Mouse (Mus musculus): ENCODE results near the gene Gpt2.
A peak's percentile ranks its signal among the peaks of the same experiment; 100 is the strongest.

Gene Gpt2

DNA sequence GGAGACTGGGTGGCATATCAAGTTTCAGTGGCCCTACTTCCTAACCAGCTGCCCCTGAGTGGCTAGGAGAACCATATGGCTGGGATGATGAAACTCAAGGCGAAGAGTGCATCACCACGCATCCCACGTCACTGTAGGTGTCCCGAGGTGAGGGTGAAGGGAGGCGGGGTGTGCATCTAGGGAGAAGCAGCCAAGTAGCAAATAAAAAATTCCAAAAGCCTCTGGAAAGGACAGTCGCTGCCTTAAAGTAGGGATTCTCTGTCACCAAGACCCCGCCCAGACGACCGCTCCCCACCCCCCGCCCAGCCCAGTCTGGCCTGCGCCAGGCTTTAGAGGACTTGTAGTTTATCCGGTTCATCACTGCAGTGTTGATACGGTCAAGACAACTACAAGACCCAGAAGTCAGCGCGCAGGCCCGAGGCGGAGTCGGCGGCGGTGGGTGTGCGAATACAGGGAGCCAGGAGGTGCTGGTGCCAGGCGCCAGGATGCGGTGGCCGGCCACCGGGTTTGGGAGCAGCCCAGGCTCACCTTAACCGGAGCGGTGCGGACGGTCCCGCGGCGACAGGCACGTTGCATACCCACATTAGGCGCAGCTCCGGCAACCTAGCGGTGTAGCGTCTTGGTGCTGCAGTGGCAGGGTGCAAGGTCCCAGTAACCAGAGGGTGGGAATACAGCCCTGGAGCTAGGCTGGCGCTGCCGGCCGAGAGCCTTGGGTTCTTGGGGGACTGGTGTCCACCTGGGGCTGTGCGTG lies at the start of gene Gpt2:
Gpt2 (plus strand) TSS at position 452 of the 751 bp plus-strand sequence.
- peak; percentile 96 for DNase-seq

DNA sequence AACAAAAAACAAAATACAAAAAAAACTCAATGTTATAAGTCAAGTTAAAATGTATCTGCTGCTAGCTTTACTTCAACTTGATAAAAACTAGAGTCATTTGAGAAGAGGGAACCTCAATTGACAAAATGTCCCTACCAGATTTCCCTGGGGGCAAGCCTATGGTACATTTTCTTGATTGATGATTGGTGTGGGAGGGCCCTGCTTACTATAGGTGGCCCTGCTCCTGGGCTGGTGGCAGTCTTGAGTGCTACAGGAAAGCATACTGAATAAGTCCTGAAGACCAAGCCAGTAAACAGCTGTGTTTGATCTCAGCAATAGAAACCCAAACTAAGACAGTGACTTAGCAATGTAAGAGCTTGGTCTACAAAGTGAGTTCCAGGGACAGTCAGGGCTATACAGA lies 48.3 kb upstream of the Gpt2 start:
- no peak for DNase-seq

DNA sequence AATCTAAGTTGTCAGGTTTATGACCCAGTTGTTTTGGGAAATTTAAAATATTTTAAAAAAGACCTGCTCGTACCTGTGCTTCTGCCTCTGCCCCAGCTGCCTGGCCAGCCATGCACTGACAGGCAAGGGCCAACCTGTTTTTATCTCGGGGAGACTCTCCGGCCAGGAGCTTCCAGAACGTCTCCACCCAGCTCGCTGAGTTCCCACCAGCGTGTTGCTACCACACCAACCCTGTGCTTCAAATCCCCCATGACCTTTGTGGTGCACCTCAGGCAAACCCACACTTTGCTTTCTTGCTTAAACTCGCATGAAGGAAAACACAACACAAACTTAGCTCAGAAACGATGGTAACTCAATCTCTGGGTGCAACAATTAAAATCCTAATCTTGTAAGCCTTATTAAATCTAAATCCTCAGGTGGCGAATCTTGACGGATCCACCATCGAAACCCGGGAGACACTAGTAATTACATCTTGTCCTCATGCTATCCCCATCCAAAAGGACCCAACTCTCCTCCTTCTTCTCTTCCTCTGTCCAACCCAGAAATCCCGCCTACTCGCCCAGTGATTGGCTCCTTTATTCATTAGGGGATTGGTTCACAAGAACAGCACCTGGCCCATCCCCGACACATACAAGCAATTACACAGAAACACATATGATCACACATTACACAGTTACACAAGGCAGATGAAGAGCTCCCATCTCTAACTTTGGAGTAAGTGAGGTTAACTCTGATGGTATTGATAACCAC lies 46.3 kb upstream of the Gpt2 start:
- DNase-seq: no peak

DNA sequence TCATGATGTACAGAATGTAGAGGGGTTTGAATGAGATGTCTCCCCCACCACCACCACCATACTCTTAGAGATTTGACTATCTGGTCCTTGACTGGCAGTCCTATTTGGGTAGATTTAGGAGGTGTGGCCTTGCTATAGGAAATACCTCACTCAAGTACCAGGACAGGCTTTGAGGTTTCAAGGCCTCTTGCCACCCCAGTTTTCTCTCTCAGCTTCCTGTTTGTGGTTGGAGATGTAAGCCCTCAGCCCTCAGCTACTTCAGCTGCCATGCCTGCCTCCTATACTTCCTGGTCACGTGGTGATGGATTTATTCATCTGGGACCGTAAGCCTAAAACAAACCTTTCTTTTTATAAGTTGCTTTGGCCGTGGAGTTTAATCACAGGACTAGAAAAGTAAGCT lies 42.0 kb upstream of the Gpt2 start:
- DNase-seq: no peak

DNA sequence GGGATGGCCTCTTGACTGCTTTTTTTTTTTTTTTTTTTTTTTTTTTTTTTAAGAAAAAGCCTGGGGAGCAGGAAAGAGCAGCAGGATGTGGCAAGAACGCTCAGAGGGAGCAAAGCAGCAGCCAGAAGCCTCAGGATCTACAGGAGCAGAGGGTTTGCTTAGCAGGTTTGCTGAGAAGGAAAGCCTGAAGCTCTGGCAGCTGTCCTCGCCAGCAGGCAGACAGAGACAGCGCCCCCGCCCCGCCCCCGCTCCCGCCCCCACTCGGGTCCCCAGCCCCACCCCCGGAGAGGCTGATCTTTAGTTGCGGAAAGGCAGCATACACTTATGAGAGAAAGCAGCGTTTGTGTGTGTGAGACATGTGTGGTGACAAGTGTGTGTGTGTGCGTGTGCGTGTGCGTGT lies 40.0 kb upstream of the Gpt2 start:
- no peak for DNase-seq

DNA sequence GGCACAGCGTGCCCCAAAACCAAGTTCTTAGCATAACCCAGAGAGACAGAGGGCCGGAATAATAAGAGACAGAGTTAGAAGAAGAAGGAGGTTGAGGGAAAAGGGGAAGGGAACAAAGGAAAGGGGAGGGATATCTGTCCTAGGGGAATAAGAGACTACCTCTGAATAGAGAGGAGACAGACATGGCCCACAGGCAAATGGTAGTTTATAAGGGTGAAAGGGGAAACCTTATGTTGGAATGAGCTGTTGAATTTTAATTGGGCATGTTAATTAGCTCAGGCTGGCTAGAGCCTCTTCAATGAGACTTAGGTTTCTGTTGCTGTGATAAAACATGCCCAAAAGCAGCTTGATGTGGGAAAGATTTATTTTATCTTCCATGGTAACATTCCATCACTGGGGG lies 39.1 kb upstream of the Gpt2 start:
- DNase-seq: no peak

DNA sequence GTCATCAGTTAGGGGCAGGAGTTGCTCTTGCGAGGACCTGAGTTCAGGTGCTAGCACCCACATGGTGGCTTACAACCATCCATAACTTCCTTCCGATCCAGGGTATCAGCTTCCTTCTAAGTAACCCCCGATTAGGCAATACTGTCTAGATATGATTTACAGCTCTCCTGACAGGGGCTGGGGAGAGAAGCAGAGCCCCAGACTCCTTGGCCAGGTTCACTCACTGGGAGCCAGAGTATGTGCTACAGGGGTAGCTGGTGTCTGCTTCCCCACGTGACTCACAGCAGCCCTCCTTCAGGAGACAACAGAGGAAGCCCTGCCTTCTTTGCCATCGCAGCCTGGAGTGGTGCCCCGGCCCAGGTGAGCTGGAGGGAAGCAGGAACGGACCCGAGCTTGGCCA lies 37.6 kb upstream of the Gpt2 start:
- DNase-seq: no peak

DNA sequence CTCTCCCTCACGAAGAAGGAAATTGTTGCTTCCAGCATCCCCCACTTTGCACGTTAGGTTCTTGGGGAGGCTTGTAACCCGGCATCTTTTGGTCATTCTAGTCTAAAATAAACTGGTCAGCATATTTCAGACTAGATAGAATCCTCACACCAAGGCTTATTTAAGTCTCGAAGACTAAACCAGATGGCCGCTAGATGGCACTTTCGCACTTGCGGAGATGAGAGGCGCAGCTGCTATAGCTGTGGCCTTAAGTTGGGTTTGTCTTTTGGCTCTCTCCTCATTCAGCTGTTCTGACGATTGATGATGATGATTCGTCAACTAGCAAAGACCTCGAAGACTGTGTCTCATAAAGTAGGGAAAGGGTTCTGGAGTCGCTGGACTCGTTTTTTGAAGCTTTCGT lies 35.8 kb upstream of the Gpt2 start:
- DNase-seq: peak; percentile 43

DNA sequence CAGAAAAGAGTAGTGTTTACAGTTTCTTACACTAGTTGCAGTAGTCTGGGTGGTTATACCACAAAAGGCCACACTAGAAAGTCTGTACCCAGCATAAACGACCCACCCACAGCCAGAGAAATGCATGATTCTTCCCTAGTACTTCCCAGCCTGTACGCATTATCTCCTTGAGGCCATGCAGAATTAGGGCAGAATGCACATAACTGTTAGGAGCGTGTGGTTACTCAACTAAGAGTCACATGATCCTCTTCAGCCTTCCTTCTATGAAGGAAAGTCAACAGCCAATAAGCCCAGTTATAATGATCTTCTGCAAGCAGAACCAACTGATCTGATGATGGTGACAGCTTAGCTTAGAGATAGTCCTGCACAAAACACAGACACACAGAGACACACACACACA lies 32.8 kb upstream of the Gpt2 start:
- DNase-seq: no peak

DNA sequence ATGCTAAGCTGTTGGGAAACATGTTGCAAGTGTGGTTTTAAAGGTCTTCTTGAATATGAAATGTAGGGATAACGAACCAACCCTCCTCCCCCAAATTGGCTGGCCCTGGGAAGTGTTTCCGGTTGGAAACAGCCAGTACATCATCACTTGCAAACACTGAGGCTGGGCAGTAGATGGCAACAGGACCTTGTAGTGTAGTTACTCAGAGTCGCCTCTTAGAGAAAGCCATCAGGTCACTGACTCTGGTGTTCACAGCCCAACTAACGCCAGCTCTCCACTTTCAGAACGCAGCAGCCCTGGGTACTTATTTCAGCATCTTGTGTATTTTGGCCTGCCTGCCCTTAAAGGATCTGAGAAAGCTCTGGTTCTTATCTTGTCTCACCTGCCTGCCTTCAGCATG lies 31.6 kb upstream of the Gpt2 start:
- DNase-seq: no peak

DNA sequence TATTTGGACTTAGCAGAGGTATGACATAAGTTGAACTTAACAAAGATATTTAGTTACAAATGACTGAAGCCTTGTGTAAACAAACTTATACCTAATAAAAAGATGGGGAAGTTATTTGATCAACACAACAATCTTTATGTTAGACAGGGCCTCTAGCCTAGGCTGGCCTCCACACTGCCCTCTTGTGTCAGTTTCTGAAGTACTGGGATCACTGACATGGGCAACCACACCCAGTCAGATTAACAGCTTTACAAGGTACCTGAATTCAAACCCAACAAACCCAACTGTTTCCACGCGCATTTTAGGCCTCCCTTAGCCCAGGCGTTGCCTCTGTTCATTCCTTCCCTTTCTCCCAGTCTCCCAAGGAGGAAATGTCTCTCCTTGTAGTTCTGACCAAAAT lies 31.0 kb upstream of the Gpt2 start:
- DNase-seq: no peak

DNA sequence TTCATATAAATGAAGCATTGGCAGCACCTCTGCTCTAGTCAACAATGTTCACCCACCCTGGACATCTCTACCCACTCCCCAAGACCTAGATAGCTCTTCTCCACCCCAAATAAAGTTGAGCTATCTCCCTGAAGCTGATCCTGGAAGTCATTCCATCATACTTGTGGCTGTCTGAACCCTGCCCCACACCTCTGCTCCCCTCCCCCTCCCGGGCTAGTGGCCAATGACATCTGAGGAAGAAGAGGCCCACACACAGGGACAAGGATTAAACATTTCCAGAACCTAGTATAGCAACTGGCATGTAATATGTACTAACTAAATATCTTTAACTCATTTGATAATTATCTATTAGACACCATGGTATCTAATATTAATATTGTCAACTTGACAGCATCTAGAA lies 29.9 kb upstream of the Gpt2 start:
- no peak for DNase-seq

DNA sequence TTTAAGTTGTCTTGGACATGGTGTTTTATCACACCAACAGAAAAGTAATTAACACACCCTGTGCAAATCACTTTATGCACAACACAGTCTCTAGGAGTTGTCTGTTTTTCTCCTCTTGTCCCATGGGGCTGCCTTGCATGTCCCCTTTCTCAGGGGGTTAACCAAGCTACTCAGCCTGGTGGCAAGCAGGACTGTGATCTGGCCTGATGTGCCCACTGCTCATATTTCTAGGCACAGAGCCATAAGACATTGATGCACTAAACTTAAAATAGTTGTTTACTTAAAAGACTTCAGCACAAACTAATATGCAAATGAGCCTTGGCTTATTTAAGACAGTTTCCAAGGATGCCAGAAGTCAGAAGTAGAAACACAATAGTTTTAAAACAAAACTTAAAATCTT lies 28.1 kb upstream of the Gpt2 start:
- DNase-seq: no peak

DNA sequence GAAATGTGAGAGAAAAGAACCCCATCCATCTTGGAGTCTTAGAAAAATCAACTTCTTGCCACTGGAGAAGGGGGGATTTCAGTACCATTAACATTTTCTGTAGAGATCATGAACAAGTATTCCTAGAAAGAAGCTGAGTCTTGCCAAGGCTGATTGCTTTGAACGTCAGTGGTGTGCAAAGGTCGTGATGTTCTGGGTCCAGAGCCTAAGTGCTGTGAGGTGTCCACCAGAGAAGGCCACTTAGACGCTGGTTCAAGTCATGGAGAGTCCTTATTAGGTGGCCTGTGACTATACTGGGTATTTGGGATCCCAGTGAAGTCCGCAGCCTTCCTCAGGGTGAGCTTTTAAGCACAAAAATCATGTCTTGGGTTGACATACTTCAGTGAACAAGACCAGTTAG lies 26.3 kb upstream of the Gpt2 start:
- DNase-seq: no peak

DNA sequence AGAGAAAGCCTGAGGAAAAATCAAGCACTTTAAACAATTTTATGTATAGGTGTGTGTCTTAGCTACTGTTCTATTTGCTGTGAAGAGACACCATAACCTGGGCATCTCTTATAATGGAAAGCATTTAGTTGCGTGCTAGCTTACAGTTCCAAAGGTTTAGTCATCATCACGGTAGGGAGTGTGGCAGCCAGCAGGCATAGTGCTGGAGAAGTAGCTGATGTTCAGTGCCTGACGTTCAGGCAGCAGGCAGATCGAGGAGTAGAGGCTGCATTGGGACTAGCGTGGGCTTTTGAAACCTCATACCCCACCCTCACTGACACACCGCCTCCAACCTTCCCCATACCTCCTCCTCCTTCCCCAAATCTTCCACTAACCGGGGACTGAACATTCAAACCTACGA lies 21.6 kb upstream of the Gpt2 start:
- no peak for DNase-seq

DNA sequence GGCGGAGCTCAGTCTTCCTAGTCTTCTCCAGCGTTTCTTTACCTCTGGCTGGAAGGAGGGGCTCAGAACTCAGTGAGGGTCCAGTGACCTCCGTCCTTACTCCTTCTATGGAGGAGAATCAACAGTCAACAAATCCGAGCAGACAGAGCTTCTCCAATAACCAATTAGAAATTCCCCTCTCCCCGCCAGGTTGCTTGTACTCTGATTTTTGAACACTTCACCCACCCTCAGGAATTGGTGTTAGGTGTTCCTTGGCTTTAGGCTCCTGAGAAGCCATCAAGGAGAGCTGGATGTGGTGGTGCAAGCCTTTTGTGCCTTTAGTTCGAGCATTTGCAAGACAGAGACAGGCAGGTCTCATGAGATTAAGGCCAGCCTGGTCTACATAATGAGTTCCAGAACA lies 19.6 kb upstream of the Gpt2 start:
- no peak for DNase-seq

DNA sequence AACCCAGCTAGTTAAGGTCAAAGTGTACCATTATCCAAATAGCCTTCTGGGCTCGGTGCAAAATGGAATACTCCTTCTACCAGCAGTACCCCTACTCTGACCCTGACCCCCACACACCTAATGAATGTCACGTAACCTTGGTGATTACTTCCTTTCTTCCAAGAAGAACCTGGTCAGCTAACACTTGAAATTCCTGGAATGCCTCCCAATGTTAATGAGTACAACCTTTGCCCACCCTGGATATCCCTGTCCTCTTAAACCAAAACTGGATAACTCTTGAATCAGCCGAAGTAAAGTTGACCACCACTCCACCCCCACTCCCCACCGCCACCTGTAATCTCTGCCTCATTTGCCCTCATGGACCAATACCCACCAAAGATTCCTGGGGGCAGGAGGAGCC lies 19.1 kb upstream of the Gpt2 start:
- DNase-seq: no peak

DNA sequence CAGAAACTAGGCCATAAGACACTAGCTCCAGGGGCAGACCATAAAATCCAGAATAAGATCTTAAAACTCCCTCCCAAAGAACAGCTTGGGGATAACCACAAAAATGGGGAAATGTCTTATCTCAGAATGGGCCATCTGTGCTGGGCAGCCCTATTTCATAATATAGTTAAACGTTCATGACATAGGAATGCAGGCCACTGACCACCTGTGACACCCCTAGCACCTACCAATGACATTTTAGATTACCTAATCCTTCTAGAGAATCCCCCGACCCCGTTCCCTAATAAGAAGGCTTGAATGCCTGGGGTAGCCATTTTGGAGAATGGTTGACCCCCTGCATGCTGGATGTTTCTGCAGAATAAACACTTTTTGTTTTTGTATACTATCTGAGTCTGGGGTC lies 17.5 kb upstream of the Gpt2 start:
- no peak for DNase-seq

DNA sequence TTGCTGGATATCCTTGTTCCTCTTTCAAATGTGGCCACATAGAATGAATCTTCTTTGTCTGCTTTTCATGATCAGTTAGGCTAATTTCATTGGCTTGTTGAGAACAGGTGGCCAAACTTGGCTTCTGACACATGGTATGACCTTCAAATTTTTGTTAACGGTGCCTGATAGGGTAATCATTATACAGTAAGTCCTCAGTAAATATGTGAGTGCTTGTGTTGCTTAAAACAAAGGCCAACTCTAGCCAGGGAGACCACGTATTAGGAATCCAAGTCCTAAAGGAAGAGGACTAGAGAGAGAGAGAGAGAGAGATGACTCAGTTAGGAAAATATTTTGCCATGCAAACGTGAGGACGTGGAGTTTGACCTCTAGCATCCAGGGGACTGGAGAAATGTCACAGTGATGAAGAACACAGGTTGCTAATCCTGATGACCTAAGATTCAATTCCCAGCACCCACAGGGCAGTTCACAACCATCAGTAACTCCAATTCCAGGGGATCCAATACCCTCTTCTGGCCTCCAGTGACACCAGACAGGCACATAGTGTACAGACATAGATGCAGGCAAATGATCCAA lies 15.3 kb upstream of the Gpt2 start:
- DNase-seq: no peak

DNA sequence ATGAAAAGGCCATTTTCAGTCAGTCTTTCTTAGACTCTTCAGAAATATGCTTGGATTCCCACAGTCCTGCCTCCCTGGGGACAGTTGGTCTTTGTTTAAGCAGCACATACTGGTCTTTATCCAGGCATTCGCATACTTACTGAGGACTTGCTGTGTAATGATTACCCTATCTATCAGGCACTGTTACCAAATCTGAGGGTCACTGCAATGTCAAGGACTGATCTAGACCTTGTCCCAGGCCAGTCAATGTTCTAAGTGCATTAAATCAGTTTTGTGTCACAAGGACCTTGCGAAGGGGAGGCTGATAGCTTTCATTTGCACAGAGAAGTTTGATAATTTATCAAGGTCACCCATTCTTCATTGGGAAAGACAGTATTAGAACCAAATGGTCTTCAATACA lies 14.0 kb upstream of the Gpt2 start:
- no peak for DNase-seq

DNA sequence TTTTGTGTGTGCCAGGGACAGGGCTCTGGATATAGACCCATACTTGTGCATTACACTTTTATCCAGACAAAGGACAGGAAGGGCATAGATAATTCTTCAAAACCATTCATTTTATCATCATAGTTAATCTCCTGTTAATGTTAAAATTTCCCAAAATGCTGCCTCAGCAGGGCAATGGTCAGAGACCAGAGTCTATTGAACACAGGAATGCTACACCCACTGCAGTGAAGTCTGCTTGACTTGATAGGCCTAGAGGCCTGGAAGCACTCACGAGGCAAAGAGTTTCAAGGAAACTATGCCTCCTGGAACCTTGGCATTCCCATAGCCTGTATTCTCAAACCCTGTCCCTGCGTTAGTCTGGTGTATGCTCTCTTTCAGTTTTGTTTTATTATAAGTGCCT lies 12.7 kb upstream of the Gpt2 start:
- no peak for DNase-seq

DNA sequence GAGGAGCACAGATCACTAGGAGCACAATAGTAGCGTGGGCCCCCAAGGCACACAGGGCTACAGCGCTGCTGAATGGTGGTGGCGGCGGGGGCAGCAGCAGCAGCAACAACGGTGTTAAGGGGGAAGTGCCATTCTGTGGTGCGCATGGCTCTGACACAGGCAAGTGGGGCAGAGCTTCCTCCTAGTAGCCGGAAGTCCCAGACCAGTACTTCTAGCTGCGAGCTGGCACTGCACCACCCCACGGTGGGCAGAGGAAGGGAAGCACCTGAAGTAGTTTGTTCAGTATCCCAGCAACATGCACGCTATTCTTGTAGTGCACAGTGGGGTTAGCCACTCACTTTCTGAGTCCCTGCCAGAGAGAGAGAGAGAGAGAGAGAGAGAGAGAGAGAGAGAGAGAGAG lies 10.5 kb upstream of the Gpt2 start:
- DNase-seq: peak; percentile 35

DNA sequence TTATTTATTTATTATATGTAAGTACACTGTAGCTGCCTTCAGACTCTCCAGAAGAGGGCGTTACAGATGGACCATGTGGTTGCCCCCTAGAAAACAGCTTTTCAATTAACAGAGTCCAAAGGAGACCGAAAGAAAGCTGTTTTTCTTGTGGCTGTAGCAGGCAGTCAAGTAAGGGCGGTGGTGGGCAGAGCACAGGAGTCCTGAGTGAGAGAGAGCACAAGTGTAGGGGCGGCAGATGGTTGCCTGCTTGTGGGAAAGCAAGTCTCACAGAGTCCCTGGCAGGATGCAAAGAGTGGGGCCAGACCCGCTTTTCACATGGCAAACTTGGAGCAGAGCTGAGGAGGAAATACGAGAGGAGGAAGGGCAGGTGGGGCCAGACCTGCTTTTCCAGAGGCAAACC lies 9.9 kb upstream of the Gpt2 start:
- DNase-seq: no peak

DNA sequence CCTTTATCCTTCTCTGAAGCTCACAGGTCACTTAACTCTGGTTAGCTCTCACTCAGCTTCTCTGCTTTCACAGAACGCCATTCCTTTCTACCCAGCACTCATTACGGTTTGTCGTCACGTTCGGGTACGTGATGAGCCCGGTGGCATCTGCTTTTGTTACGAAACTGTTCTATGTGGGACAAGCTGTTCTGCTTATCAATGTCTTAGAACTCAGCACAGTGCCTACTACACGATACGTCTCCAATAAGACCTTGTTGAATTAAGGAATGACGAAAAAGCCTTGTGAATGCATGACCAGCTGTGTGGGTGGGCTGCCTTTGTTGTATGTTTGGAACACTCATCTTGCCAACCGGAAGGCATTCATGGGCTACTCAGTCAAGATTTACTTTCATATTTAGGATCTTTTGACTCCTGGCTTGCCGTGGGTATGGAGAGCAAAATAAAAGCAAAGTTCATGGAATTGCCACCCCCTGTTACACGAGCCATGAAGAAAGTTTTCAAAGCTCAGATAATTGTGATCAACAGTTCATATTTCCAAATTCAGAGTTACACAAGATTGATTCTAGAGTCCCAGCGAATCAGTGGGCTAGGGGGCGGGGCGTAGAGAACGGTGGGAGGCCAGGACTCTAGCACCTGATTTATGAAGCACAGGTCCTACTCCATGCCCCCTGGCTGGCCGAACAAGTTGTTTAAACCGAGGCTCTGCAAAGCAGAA lies 4.3 kb upstream of the Gpt2 start:
- no peak for DNase-seq
